ENCODE assay signal across 9 mouse cellular contexts in genomic region chr10:99168840-99169764, GRCm38 (mm10). TPM values are rescaled to one million over a fixed set of nuclear protein-coding genes. Genes with fewer than 3 reads are reported as not detected.
DNase-seq lines count a peak whose midpoint lies in the region; ATAC-seq and TF ChIP-seq lines count a peak whose summit lies in the region.
"Had no signal": no experiment of that assay in that cellular context is flagged by ENCODE, and none has a peak within 500 bp of the region (broad histone marks: within the 10 kb centered on the region; RNA-seq: fewer than 3 reads in every experiment).

No protein-coding gene starts in this region.

- peak; percentile 24 for DNase-seq in kidney, adult 11 months
- no peak for DNase-seq in kidney, adult 18-20 months
- DNase-seq in heart, adult 9 months (ENCODE audit: low spot score in 2 of 2): peak; percentile 60 to 70
- DNase-seq in limb, embryonic 14.5 days (ENCODE audit: low spot score): peak; percentile 34
- DNase-seq in ovary, postnatal 10 days (ENCODE audit: low spot score): no peak
- DNase-seq in gastrocnemius, adult 8-10 months (ENCODE audit: low spot score in 2 of 2): no peak

- no peak overlapping the region for H3K9ac ChIP-seq in limb, embryonic 14.5 days (ENCODE audit: low read depth, low read length, severe bottlenecking)

- 16% methylated on average over 11 of the region's 11 CpGs for WGBS in bone marrow, adult 2 months
- 61% methylated on average over 11 of the region's 11 CpGs for WGBS in limb, embryonic 14.5 days
- 68% methylated on average over 11 of the region's 11 CpGs for WGBS in small intestine, adult 2 months

- no peak for TF ChIP-seq POLR2A in bone marrow, adult 2 months (IDR thresholded peaks at IDR 0.05; ENCODE audit: borderline replicate concordance, control insufficient read depth, low read depth, low read length)
- no peak for TF ChIP-seq POLR2A in limb, embryonic 14.5 days (IDR thresholded peaks at IDR 0.05; ENCODE audit: borderline replicate concordance, extremely low read depth, insufficient read depth, insufficient read length)
- no peak for TF ChIP-seq POLR2A in small intestine, adult 2 months (IDR thresholded peaks at IDR 0.05; ENCODE audit: low read depth, low read length)

- H3K4me3 ChIP-seq in bone marrow, adult 2 months (replicated peaks; ENCODE audit: control insufficient read depth, low read depth, low read length): no peak overlapping the region
- H3K4me3 ChIP-seq in limb, embryonic 14.5 days (replicated peaks; ENCODE audit: low read length): no peak overlapping the region
- H3K4me3 ChIP-seq in small intestine, adult 2 months (ENCODE audit: low read depth, low read length): no peak overlapping the region

- H3K4me1 ChIP-seq in bone marrow, adult 2 months (ENCODE audit: control insufficient read depth, insufficient read depth, low read length): peaks cover 7% of the 10 kb centered on the region; the same call in 1 of the 2 replicates
- peaks cover 9% of the 10 kb centered on the region for H3K4me1 ChIP-seq in limb, embryonic 14.5 days (ENCODE audit: control insufficient read depth, insufficient read depth, low read length)
- H3K4me1 ChIP-seq in small intestine, adult 2 months (ENCODE audit: control insufficient read depth, insufficient read depth, insufficient read length, low read length): peaks cover 8% of the 10 kb centered on the region

- TF ChIP-seq CTCF in bone marrow, adult 2 months (IDR thresholded peaks at IDR 0.05; ENCODE audit: control insufficient read depth, insufficient read depth, low read length): peak; percentile 19; the same call in 1 of the 2 replicates
- peak; percentile 12; the same call in 1 of the 2 replicates for TF ChIP-seq CTCF in small intestine, adult 2 months (IDR thresholded peaks at IDR 0.05; ENCODE audit: extremely low read depth, insufficient read length, insufficient replicate concordance, low read depth, low read length)

- no peaks in the 10 kb centered on the region for H3K36me3 ChIP-seq in limb, embryonic 14.5 days (ENCODE audit: control insufficient read depth, insufficient read depth, low read length)
- H3K36me3 ChIP-seq in small intestine, adult 2 months (ENCODE audit: control insufficient read depth, insufficient read depth, low read length): no peaks in the 10 kb centered on the region

- H3K9me3 ChIP-seq in limb, embryonic 14.5 days (ENCODE audit: control insufficient read depth, low read length): no peaks in the 10 kb centered on the region

- no peaks in the 10 kb centered on the region for H3K27me3 ChIP-seq in limb, embryonic 14.5 days (ENCODE audit: control insufficient read depth, insufficient read depth, low read length)
- no peaks in the 10 kb centered on the region for H3K27me3 ChIP-seq in small intestine, adult 2 months (ENCODE audit: control insufficient read depth, insufficient read depth, low read length)

- no peak overlapping the region for H3K27ac ChIP-seq in bone marrow, adult 2 months (ENCODE audit: control insufficient read depth, insufficient read depth, low read depth, low read length, poor library complexity)
- no peak overlapping the region for H3K27ac ChIP-seq in limb, embryonic 14.5 days (replicated peaks; ENCODE audit: low read depth, low read length)
- H3K27ac ChIP-seq in small intestine, adult 2 months (ENCODE audit: insufficient read depth, low read depth, low read length): peak overlapping the region; percentile 77

- no peak for ATAC-seq in limb, embryonic 14.5 days (ENCODE audit: low FRiP score, low read depth)

- no peak overlapping the region for H3K4me2 ChIP-seq in limb, embryonic 14.5 days (replicated peaks; ENCODE audit: low read depth, low read length, severe bottlenecking)

RNA-seq across cellular contexts. Expression of gene Phxr2, which starts 43.0 kb away (rescaled TPM):
- polyA plus RNA-seq in bone marrow, adult 2 months (2011; ENCODE audit: insufficient read depth, insufficient read length, low replicate concordance, missing spikeins): not detected in 2 replicates
- polyA plus RNA-seq in limb, embryonic 14.5 days (2012; rRNA removed): not detected in 2 replicates
- not detected in 2 replicates for polyA plus RNA-seq in limb, embryonic 14.5 days (2014; fragmentation: Nextera tagmentation; extraction: Ambion mirVana)
- not detected in 2 replicates for polyA plus RNA-seq in small intestine, adult 2 months (2012; rRNA removed)
- not detected for total RNA-seq in gastrocnemius, adult 8-10 months (2022)
- total RNA-seq: left cerebral cortex, postnatal 14 days had no signal

Comparison
In these comparisons a context has a peak if more than half of its experiments do, and no peak if none do; other contexts are left out.
1. DNase-seq: peak in kidney, adult 11 months (single experiment), heart, adult 9 months (2 of 2) and limb, embryonic 14.5 days (single experiment); none in kidney, adult 18-20 months (single experiment), ovary, postnatal 10 days (single experiment) and gastrocnemius, adult 8-10 months (0 of 2).